Mouse (Mus musculus) bone marrow macrophage, adult 2 months (primary cell): ENCODE measurements around the gene Trpt1.

Experiments used
- CTCF ChIP-seq: IDR thresholded peaks from 2 replicates; pipeline ENCODE4 v1.5.1; 2012; ENCODE audit warnings: low read depth, mild to moderate bottlenecking, low read length, moderate library complexity
- POLR2A ChIP-seq: IDR thresholded peaks from 2 replicates; pipeline ENCODE4 v1.6.1; 2012; ENCODE audit warnings: mild to moderate bottlenecking, low read depth, low read length, borderline replicate concordance

- no peak for TF ChIP-seq POLR2A
- no peak for TF ChIP-seq CTCF
Observed at GRCm38 (mm10) chr19:6956461-6956860, 39.5 kb upstream of the Trpt1 start.
